Mouse (Mus musculus): ENCODE measurements at regions not wholly inside any gene's neighbourhood (a gene's known extent, or its start where the extent isn't known, plus 50 kb on each side); places are given as distances from the start of the nearest gene placed in this dataset.
A peak's percentile ranks its signal among the peaks of the same experiment; 100 is the strongest.

DNA sequence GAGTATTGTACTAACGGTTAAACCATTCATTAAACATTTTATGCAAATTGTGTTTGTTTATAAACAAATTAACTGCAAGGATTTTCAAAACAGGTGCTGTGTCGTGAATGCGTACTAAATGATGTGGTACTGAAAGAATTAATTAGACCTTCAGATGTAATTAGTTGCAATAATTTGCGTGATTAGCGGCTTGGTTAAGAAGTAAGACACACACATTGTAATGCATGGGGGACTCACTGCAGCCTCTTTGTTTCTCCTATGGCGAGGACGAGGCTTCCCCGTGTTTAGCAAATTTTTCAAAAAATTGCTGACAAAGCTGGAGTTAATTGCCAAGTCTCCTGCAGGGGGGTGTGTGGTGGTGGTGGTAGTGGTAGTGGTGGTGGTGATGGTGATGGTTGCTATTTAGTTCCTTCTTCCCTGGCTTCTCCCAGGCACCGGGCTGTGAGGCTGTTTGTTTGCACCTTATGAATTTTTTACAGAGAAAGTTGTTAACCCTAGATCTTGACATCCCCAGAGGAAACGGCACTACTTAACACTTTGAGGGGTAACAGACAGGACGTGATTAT is 275.4 kb upstream of the Zfp507 start:
- Histone ChIP-seq H3K27me3 (ENCODE audit: control insufficient read depth, insufficient read depth, low read length) (no peaks in the 10 kb centered on the region), H3K4me3 (ENCODE audit: low read depth, low read length) (no peak overlapping the region), H3K36me3 (replicated peaks; ENCODE audit: control insufficient read depth, insufficient read depth, low read depth, low read length) (no peaks in the 10 kb centered on the region), H3K27ac (replicated peaks; ENCODE audit: low read depth, low read length) (no peak overlapping the region), H3K4me2 (ENCODE audit: low read depth, low read length) (no peak overlapping the region), H3K4me1 (ENCODE audit: control insufficient read depth, insufficient read depth, low read length) (peaks cover 4% of the 10 kb centered on the region; the same call in 1 of the 2 replicates), H3K9ac (replicated peaks; ENCODE audit: low read length) (no peak overlapping the region), H3K9me3 (replicated peaks; ENCODE audit: control insufficient read depth, low read length) (no peaks in the 10 kb centered on the region)
- no peak for DNase-seq (ENCODE audit: low spot score)
- WGBS, result 66% methylated on average over 11 of the region's 11 CpGs
- no peak for ATAC-seq (replicated peaks; ENCODE audit: insufficient number of reproducible peaks, low FRiP score, low TSS enrichment, low read depth)

DNA sequence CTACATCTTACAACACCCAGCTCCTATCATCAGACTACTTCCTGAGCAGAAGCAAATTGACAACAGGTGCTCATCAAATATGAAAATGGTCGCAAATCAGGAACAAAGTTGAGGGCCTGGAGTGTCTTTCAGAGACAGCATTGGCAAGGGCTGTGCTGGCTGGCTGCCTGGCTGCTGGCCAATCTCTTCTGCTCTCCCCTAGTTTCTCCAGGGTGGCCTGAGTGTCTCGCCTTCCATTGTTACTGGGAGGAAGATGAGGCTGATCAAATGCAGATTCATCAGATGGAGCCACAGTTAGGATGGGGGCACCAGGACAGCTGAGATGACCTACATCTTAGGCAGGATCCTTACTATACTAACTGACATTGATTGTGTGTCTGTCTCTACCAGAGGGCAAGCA is 274.5 kb upstream of the Zfp507 start:
- H3K9ac ChIP-seq (replicated peaks; ENCODE audit: low read length), result no peak overlapping the region
- no peaks in the 10 kb centered on the region for H3K9me3 ChIP-seq (replicated peaks; ENCODE audit: control insufficient read depth, low read length)
- peaks cover 4% of the 10 kb centered on the region; the same call in 1 of the 2 replicates for H3K4me1 ChIP-seq (ENCODE audit: control insufficient read depth, insufficient read depth, low read length)
- no peak overlapping the region for H3K27ac ChIP-seq (replicated peaks; ENCODE audit: low read depth, low read length)
- H3K4me2 ChIP-seq (ENCODE audit: low read depth, low read length), result no peak overlapping the region
- H3K4me3 ChIP-seq (ENCODE audit: low read depth, low read length), result no peak overlapping the region
- H3K36me3 ChIP-seq (replicated peaks; ENCODE audit: control insufficient read depth, insufficient read depth, low read depth, low read length), result no peaks in the 10 kb centered on the region
- WGBS, result 61% methylated on average over 2 of the region's 2 CpGs
- ATAC-seq (replicated peaks; ENCODE audit: insufficient number of reproducible peaks, low FRiP score, low TSS enrichment, low read depth) (no peak), DNase-seq (ENCODE audit: low spot score) (peak; percentile 15)
- no peaks in the 10 kb centered on the region for H3K27me3 ChIP-seq (ENCODE audit: control insufficient read depth, insufficient read depth, low read length)

DNA sequence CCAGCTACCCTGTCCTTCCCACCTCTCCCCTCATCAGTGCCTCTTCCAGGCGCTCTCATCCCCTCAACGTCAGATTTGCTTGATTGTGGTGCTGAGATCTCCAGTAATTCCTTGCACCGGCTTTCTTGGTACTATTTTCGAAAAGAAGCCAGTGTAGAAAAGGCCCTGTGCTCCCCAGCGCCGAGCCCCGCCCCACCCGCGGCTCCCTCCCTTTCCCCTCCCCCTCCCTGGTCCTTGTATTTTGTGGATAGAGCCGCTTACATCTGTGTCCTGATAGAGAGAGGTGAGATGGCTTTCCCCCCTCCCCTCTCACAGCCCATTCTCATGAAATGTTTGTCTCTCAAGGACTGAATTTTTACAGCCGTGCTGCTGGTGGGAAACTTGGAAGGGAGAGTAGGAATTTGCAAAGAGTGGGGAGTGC is 273.2 kb upstream of the Zfp507 start:
- DNase-seq (ENCODE audit: low spot score), result peak; percentile 66
- WGBS, result 3% methylated on average over 11 of the region's 11 CpGs
- Histone ChIP-seq H3K27me3 (ENCODE audit: control insufficient read depth, insufficient read depth, low read length) (no peaks in the 10 kb centered on the region), H3K36me3 (replicated peaks; ENCODE audit: control insufficient read depth, insufficient read depth, low read depth, low read length) (no peaks in the 10 kb centered on the region), H3K4me2 (ENCODE audit: low read depth, low read length) (peak overlapping the region; percentile 13; the same call in 1 of the 2 replicates), H3K9me3 (replicated peaks; ENCODE audit: control insufficient read depth, low read length) (no peaks in the 10 kb centered on the region), H3K4me1 (ENCODE audit: control insufficient read depth, insufficient read depth, low read length) (peaks cover 4% of the 10 kb centered on the region; the same call in 1 of the 2 replicates), H3K27ac (replicated peaks; ENCODE audit: low read depth, low read length) (no peak overlapping the region; the same call in 1 of the 2 replicates), H3K4me3 (ENCODE audit: low read depth, low read length) (no peak overlapping the region), H3K9ac (replicated peaks; ENCODE audit: low read length) (peak overlapping the region; percentile 43)
- peak; percentile 58; the same call in 1 of the 2 replicates for ATAC-seq (replicated peaks; ENCODE audit: insufficient number of reproducible peaks, low FRiP score, low TSS enrichment, low read depth)

DNA sequence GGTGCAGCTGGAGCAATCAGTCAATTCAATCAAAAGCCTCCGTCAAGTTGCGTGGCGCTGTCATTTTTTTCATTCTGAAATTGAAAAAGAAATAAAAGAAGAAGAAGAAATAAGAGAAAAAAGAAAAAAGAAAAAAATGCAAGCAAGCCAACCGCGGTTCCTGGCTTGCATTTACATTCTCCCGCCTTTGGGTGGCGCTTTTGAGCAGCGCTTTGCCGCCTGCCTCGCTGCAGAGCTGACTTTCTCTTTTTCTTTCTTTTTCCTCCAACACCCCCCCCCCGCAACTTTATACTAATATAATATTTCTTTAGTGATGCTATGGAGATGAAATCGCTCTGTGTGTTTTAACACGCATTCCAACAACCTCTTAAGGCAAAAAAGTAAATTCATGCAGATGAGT is 269.0 kb upstream of the Zfp507 start:
- Histone ChIP-seq H3K36me3 (replicated peaks; ENCODE audit: control insufficient read depth, insufficient read depth, low read depth, low read length) (no peaks in the 10 kb centered on the region), H3K4me1 (ENCODE audit: control insufficient read depth, insufficient read depth, low read length) (peaks cover 4% of the 10 kb centered on the region; the same call in 1 of the 2 replicates), H3K27ac (replicated peaks; ENCODE audit: low read depth, low read length) (no peak overlapping the region), H3K9ac (replicated peaks; ENCODE audit: low read length) (peak overlapping the region; percentile 28; the same call in 1 of the 2 replicates), H3K4me2 (ENCODE audit: low read depth, low read length) (peak overlapping the region; percentile 16; the same call in 1 of the 2 replicates), H3K27me3 (ENCODE audit: control insufficient read depth, insufficient read depth, low read length) (no peaks in the 10 kb centered on the region), H3K9me3 (replicated peaks; ENCODE audit: control insufficient read depth, low read length) (no peaks in the 10 kb centered on the region), H3K4me3 (ENCODE audit: low read depth, low read length) (no peak overlapping the region)
- DNase-seq (ENCODE audit: low spot score) (peak; percentile 67), ATAC-seq (replicated peaks; ENCODE audit: insufficient number of reproducible peaks, low FRiP score, low TSS enrichment, low read depth) (no peak)
- 9% methylated on average over 13 of the region's 13 CpGs for WGBS

DNA sequence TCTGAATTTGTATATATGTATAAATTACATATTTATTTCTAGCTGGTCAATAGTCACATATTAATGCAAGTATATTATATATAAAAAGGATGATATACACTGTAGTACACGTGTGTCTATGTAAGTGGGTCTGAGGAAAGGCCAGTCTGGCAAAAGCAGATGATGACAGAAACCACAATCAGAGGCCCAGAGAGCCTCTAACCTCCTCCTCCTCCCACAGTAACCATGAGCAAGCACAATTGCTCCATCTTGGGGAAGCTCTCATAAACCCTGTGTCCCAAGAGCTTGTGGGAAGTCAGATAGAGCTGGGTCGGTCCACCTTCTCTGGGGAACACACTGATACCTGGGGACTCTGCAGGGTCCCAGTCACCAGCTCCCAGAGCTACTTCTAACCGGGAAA is 263.9 kb upstream of the Zfp507 start:
- Histone ChIP-seq H3K27ac (replicated peaks; ENCODE audit: low read depth, low read length) (no peak overlapping the region), H3K9me3 (replicated peaks; ENCODE audit: control insufficient read depth, low read length) (no peaks in the 10 kb centered on the region), H3K4me2 (ENCODE audit: low read depth, low read length) (no peak overlapping the region), H3K9ac (replicated peaks; ENCODE audit: low read length) (no peak overlapping the region), H3K36me3 (replicated peaks; ENCODE audit: control insufficient read depth, insufficient read depth, low read depth, low read length) (no peaks in the 10 kb centered on the region), H3K4me1 (ENCODE audit: control insufficient read depth, insufficient read depth, low read length) (no peaks in the 10 kb centered on the region), H3K4me3 (ENCODE audit: low read depth, low read length) (no peak overlapping the region), H3K27me3 (ENCODE audit: control insufficient read depth, insufficient read depth, low read length) (no peaks in the 10 kb centered on the region)
- 62% methylated on average over 3 of the region's 3 CpGs for WGBS
- ATAC-seq (replicated peaks; ENCODE audit: insufficient number of reproducible peaks, low FRiP score, low TSS enrichment, low read depth), result no peak
- no peak for DNase-seq (ENCODE audit: low spot score)

DNA sequence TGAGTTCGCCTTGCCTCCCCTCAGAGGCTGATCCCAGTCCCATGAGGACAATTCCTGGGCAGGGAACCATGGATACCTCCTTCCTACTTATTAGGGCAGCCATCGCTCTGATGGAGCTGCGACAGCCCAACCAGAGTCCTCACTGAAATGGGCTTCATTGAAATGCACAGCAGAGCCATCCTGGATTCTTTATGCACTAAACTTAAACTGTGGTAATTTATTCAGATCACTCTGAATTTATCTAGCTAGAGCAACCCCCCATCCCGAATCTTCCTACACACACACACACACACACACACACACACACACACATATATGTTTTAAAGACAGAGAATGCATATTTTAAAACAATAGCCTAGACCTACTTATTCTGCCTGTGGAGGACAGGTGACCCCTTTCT is 258.9 kb upstream of the Zfp507 start:
- Histone ChIP-seq H3K4me2 (ENCODE audit: low read depth, low read length) (no peak overlapping the region), H3K36me3 (replicated peaks; ENCODE audit: control insufficient read depth, insufficient read depth, low read depth, low read length) (no peaks in the 10 kb centered on the region), H3K9ac (replicated peaks; ENCODE audit: low read length) (no peak overlapping the region), H3K4me1 (ENCODE audit: control insufficient read depth, insufficient read depth, low read length) (no peaks in the 10 kb centered on the region), H3K27ac (replicated peaks; ENCODE audit: low read depth, low read length) (no peak overlapping the region), H3K27me3 (ENCODE audit: control insufficient read depth, insufficient read depth, low read length) (no peaks in the 10 kb centered on the region), H3K4me3 (ENCODE audit: low read depth, low read length) (no peak overlapping the region), H3K9me3 (replicated peaks; ENCODE audit: control insufficient read depth, low read length) (no peaks in the 10 kb centered on the region)
- 92% methylated on average over 4 of the region's 4 CpGs for WGBS
- DNase-seq (ENCODE audit: low spot score) (no peak), ATAC-seq (replicated peaks; ENCODE audit: insufficient number of reproducible peaks, low FRiP score, low TSS enrichment, low read depth) (no peak)

DNA sequence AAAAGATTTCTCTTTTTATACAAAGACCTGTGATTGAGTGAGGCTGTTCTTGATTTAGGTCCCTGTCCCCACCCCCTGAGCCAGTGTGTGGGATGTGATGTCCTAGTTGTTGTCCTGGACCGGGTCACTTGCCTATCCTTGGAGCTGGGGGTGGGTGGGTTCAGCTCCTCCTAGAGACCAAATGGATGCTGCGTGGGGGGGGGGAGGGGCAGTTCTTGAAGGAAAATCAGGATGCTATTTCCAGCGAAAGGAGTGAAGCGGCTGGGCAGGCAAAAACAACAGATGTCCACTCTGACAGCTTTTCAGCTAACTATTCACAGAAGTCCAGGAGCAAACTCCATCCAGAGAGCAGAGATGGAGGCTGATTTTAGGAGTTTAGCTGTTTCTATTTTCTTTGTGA is 257.6 kb upstream of the Zfp507 start:
- no peak for DNase-seq (ENCODE audit: low spot score)
- no peak for ATAC-seq (replicated peaks; ENCODE audit: insufficient number of reproducible peaks, low FRiP score, low TSS enrichment, low read depth)
- no peak overlapping the region for H3K27ac ChIP-seq (replicated peaks; ENCODE audit: low read depth, low read length)
- no peak overlapping the region for H3K9ac ChIP-seq (replicated peaks; ENCODE audit: low read length)
- H3K27me3 ChIP-seq (ENCODE audit: control insufficient read depth, insufficient read depth, low read length), result no peaks in the 10 kb centered on the region
- no peak overlapping the region for H3K4me2 ChIP-seq (ENCODE audit: low read depth, low read length)
- WGBS, result 46% methylated on average over 4 of the region's 4 CpGs
- H3K4me3 ChIP-seq (ENCODE audit: low read depth, low read length), result no peak overlapping the region
- no peaks in the 10 kb centered on the region for H3K4me1 ChIP-seq (ENCODE audit: control insufficient read depth, insufficient read depth, low read length)
- no peaks in the 10 kb centered on the region for H3K9me3 ChIP-seq (replicated peaks; ENCODE audit: control insufficient read depth, low read length)
- H3K36me3 ChIP-seq (replicated peaks; ENCODE audit: control insufficient read depth, insufficient read depth, low read depth, low read length), result no peaks in the 10 kb centered on the region

DNA sequence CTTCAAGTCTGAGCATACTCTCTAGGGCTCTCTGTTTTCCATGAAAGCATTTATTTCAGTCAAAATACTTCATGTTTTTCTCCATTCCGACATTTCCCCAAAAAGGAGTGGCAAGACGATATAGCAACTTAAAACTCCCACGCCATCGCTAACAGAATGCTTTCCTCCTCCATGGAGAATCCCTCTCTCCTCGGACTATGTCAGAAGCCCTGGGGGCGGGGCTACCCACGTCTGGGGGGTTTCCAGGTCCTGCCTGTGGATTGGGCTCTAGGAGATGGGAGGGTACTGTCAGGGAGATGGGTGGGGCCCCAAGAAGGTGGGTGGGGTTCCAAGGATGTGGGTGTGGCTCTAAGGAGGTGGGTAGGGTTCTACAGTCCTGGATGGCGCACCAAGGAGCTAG is 243.2 kb upstream of the Zfp507 start:
- 84% methylated on average over 8 of the region's 8 CpGs for WGBS
- ATAC-seq (replicated peaks; ENCODE audit: insufficient number of reproducible peaks, low FRiP score, low TSS enrichment, low read depth) (no peak), DNase-seq (ENCODE audit: low spot score) (no peak)
- Histone ChIP-seq H3K27ac (replicated peaks; ENCODE audit: low read depth, low read length) (no peak overlapping the region), H3K4me1 (ENCODE audit: control insufficient read depth, insufficient read depth, low read length) (no peaks in the 10 kb centered on the region), H3K9me3 (replicated peaks; ENCODE audit: control insufficient read depth, low read length) (no peaks in the 10 kb centered on the region), H3K9ac (replicated peaks; ENCODE audit: low read length) (no peak overlapping the region), H3K36me3 (replicated peaks; ENCODE audit: control insufficient read depth, insufficient read depth, low read depth, low read length) (no peaks in the 10 kb centered on the region), H3K27me3 (ENCODE audit: control insufficient read depth, insufficient read depth, low read length) (no peaks in the 10 kb centered on the region), H3K4me2 (ENCODE audit: low read depth, low read length) (no peak overlapping the region), H3K4me3 (ENCODE audit: low read depth, low read length) (no peak overlapping the region)
